1 mouse cellular context compared by ENCODE assay signal in the genomic region with DNA sequence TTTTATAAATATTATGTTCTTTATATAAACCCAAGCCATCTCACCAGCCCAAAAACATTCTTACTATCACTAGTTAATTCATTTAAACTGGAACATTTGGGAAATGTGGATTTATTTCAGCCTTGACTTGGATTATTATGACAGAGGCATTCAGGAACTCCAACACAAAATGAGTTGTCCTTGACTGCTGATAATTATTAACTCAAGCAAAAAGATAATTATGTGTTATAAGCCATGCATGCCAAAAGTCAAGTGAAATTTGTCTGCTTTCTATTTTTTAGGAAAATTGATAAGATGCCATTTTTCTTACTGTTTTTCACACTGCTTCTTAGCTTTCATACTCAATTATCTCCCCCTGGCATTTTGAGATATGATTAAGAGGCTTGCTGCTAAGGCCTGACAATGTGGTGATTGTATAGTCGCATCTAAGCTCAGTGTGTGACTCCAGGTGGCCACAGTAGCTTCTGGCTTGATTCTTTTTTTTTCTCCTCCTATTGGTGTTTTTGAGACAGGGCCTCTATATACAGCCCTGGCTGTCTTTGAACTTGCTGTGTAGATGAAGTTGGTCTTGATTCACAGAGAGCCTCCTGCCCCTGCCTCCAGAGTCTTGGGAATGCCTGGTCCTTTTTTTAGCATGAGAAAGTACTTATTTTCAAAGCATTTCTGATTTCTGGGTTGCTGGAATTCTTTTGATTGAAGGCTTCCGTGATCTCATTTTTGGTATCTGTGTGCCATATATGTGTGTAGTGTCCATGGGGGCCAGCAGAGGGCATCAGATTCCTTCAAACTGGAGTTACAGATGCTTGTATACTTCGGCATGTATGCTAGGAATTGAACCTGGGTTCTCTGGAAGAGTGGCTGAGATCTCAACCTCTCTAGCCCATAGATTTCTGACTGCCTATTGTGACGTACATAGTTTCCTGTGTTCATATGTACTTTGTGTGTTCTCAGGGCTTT.
TF ChIP-seq lines count a peak whose summit lies in the region.

No protein-coding gene starts in this region.

TF ChIP-seq in ES-E14, 5 proteins besides CTCF, POLR2A, EP300 and RAD21:
- TF ChIP-seq ZC3H11A (IDR thresholded peaks at IDR 0.05; ENCODE audit: borderline replicate concordance, low read depth, low read length) = peak; percentile 63; the same call in 1 of the 2 replicates
- TF ChIP-seq ZNF384 (IDR thresholded peaks at IDR 0.05; ENCODE audit: low read depth, low read length) = no peak
